Mouse (Mus musculus) erythroblast, embryonic 14.5 days (primary cell): Measurements from ENCODE around the gene Zfp219. TPM values are rescaled to one million over a fixed set of nuclear protein-coding genes. Genes with fewer than 3 reads are reported as not detected.

ENCODE experiments used
- H3K27me3 ChIP-seq: 2 replicates; pipeline ENCODE4 v1.6.1; 2012; ENCODE audit warnings: inconsistent platforms; ENCODE audit not compliant: control insufficient read depth
- H3K36me3 ChIP-seq: 2 replicates; pipeline ENCODE4 v1.6.1; 2012; ENCODE audit warnings: mild to moderate bottlenecking, inconsistent platforms; ENCODE audit not compliant: control insufficient read depth
- H3K4me1 ChIP-seq: 2 replicates; pipeline ENCODE4 v1.6.1; 2012; ENCODE audit warnings: inconsistent platforms; ENCODE audit not compliant: control insufficient read depth
- H3K4me3 ChIP-seq: replicated peaks from 2 replicates; pipeline ENCODE3; 2012; ENCODE audit warnings: moderate library complexity, mild to moderate bottlenecking, inconsistent platforms
- H3K9me3 ChIP-seq: 2 replicates; pipeline ENCODE4 v1.6.1; 2012; ENCODE audit warnings: low read length, inconsistent platforms, mixed read lengths; ENCODE audit not compliant: control insufficient read depth
- GATA1 ChIP-seq: IDR thresholded peaks from 2 replicates; pipeline ENCODE4 v1.6.1; 2012; ENCODE audit warnings: low read length, inconsistent platforms, mixed read lengths
- TAL1 ChIP-seq: IDR thresholded peaks from 3 replicates; pipeline ENCODE4 v1.6.1; 2012; ENCODE audit warnings: low read length, inconsistent platforms, mixed read lengths
- polyA plus RNA-seq: library from polyadenylated mRNA; stranded (reverse); fragments of >175 nt; gene quantifications from 2 replicates; pipeline ENCODE4 v1.2.3, GENCODE M21; 2012

The Zfp219 gene
- polyA plus RNA-seq, 1 experiment: 2.0 TPM

DNA sequence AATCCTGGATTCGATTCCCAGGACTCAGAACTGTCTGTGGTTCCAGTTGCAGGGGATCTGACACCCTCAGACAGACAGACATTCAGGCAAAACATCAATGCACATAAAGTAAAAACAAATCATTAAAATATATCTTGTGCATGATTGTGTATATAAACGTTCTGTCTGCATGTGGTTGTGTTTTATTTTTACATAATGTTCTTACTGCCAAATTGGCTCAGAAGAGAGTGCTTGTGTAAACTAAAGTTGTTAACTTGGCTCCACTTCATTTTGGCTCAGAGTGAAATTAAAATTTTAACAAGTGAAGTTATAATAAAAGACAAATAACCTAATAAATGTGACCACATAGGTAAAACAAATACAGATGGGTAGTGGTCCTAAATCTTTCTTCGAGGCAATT is 53.1 kb downstream of the Zfp219 start:
- H3K4me3 ChIP-seq: no peak overlapping the region

GRCm38 (mm10) chr14:51960316-51960715 is 60.2 kb downstream of the Zfp219 start:
- Histone ChIP-seq H3K4me3 (no peak overlapping the region), H3K36me3 (no peaks in the 10 kb centered on the region), H3K27me3 (no peaks in the 10 kb centered on the region), H3K4me1 (no peaks in the 10 kb centered on the region), H3K9me3 (no peaks in the 10 kb centered on the region)
- TF ChIP-seq TAL1: no peak
- no peak for TF ChIP-seq GATA1

More for the DNA sequence above, 53.1 kb downstream of the Zfp219 start:
- Histone ChIP-seq H3K4me1 (no peaks in the 10 kb centered on the region), H3K27me3 (no peaks in the 10 kb centered on the region), H3K9me3 (no peaks in the 10 kb centered on the region), H3K36me3 (no peaks in the 10 kb centered on the region)
- TF ChIP-seq GATA1 (no peak), TAL1 (no peak)

Other genes starting within 250 kb of the Zfp219 start
- gene Ang4, start 247.1 kb downstream of the Zfp219 start, polyA plus RNA-seq: not detected in 2 replicates
- gene AY358078, start 220.7 kb downstream of the Zfp219 start, polyA plus RNA-seq: not detected in 2 replicates
- not detected in 2 replicates for gene Ear6, start 167.0 kb downstream of the Zfp219 start, polyA plus RNA-seq
- gene Mettl17, start 135.9 kb downstream of the Zfp219 start, polyA plus RNA-seq: 0.31 and 0.62 TPM in 2 replicates
- gene Slc39a2, start 127.8 kb downstream of the Zfp219 start, polyA plus RNA-seq: not detected in 2 replicates
- 0.11 TPM in 1 of 2 replicates, not detected in the other for gene Ndrg2, start 106.6 kb downstream of the Zfp219 start, polyA plus RNA-seq
- gene Tppp2, start 102.3 kb downstream of the Zfp219 start, polyA plus RNA-seq: not detected in 2 replicates
- gene Rnase13, start 98.0 kb downstream of the Zfp219 start, polyA plus RNA-seq: not detected in 2 replicates
- 5.6 and 6.8 TPM in 2 replicates for gene Arhgef40, start 36.0 kb downstream of the Zfp219 start, polyA plus RNA-seq
- not detected in 2 replicates for gene Tmem253, start 5.1 kb downstream of the Zfp219 start, polyA plus RNA-seq
- gene Olfr221, start 21.7 kb upstream of the Zfp219 start, polyA plus RNA-seq: not detected in 2 replicates
- gene Hnrnpc, start 83.3 kb upstream of the Zfp219 start, polyA plus RNA-seq: 1.5 and 2.8 TPM in 2 replicates
- not detected in 2 replicates for gene Rpgrip1, start 90.0 kb upstream of the Zfp219 start, polyA plus RNA-seq
- gene Supt16, start 176.7 kb upstream of the Zfp219 start, polyA plus RNA-seq: 2.0 and 2.6 TPM in 2 replicates
- 0.87 and 1.3 TPM in 2 replicates for gene Chd8, start 237.0 kb upstream of the Zfp219 start, polyA plus RNA-seq